Mouse (Mus musculus) E14TG2a.4 (cell line): ENCODE results near the gene Dis3l2.

Experiments used
- CTCF ChIP-seq: conservative IDR thresholded peaks from 2 replicates; pipeline ENCODE4 v1.5.1; 2014; ENCODE audit warnings: low read length
- NANOG ChIP-seq: IDR thresholded peaks from 2 replicates; pipeline ENCODE4 v1.6.1; 2014; ENCODE audit warnings: borderline replicate concordance, low read length, mixed read lengths
- POU5F1 ChIP-seq: IDR thresholded peaks from 2 replicates; pipeline ENCODE4 v1.6.1; 2014; ENCODE audit warnings: low read length, borderline replicate concordance

GRCm38 (mm10) chr1:86834988-86835387 lies 131.4 kb downstream of the Dis3l2 start:
- TF ChIP-seq CTCF (no peak), NANOG (no peak), POU5F1 (no peak)
